ENCODE assay signal across 11 mouse cellular contexts in the genomic region with DNA sequence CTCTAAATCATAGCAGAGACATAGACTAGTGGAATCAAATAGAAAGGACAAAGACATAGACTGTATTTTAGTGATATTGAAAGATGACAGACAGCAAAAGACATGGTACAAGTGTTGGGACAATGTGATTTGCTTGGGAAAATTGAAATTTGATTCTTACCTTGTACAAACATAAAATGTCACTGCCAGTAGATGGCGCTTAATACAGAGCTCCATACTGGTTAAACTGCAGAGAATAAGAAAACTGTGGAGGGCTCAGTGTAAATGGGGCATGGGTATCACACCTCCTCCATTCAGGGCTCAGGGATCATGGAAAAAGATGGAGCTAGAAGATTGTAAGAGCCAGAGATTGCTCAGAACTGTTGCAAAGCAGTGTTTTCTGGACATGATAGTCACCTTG. TPM values are rescaled to one million over a fixed set of nuclear protein-coding genes. Genes with fewer than 3 reads are reported as not detected.
DNase-seq lines count a peak whose midpoint lies in the region; ATAC-seq and TF ChIP-seq lines count a peak whose summit lies in the region.
"Had no signal": no experiment of that assay in that cellular context is flagged by ENCODE, and none has a peak within 500 bp of the region (broad histone marks: within the 10 kb centered on the region; RNA-seq: fewer than 3 reads in every experiment).

No protein-coding gene starts in this region.

- H3K4me1 ChIP-seq in liver, adult 2 months (ENCODE audit: control insufficient read depth, insufficient read depth, low read length) = no peaks in the 10 kb centered on the region
- H3K4me1 ChIP-seq in liver, embryonic 11.5 days (replicated peaks; ENCODE audit: control insufficient read depth, insufficient read depth, low read length) = no peaks in the 10 kb centered on the region
- no peaks in the 10 kb centered on the region for H3K4me1 ChIP-seq in hindbrain, embryonic 16.5 days (ENCODE audit: control insufficient read depth, insufficient read depth, low read depth, low read length)
- H3K4me1 ChIP-seq: liver, embryonic 15.5 days; stomach, embryonic 15.5 days had no signal

- no peak overlapping the region for H3K27ac ChIP-seq in liver, adult 2 months (replicated peaks; ENCODE audit: insufficient read depth, low read depth, low read length)
- no peak overlapping the region for H3K27ac ChIP-seq in liver, embryonic 11.5 days (ENCODE audit: low read depth, low read length)
- no peak overlapping the region for H3K27ac ChIP-seq in hindbrain, embryonic 16.5 days (ENCODE audit: low read depth, low read length)
- H3K27ac ChIP-seq: liver, embryonic 15.5 days; stomach, embryonic 15.5 days had no signal

- no peaks in the 10 kb centered on the region for H3K27me3 ChIP-seq in liver, adult 2 months (ENCODE audit: control insufficient read depth, insufficient read depth, low read length)
- no peaks in the 10 kb centered on the region for H3K27me3 ChIP-seq in liver, embryonic 11.5 days (replicated peaks; ENCODE audit: control insufficient read depth, insufficient read depth, low read length)
- H3K27me3 ChIP-seq in hindbrain, embryonic 16.5 days (replicated peaks; ENCODE audit: control insufficient read depth, insufficient read depth, low read length) = no peaks in the 10 kb centered on the region
- H3K27me3 ChIP-seq: liver, embryonic 15.5 days; stomach, embryonic 15.5 days had no signal

- H3K4me2 ChIP-seq in liver, embryonic 11.5 days = no peak overlapping the region
- no peak overlapping the region for H3K4me2 ChIP-seq in hindbrain, embryonic 16.5 days (ENCODE audit: low read length)
- H3K4me2 ChIP-seq: heart, embryonic 11.5 days; liver, embryonic 15.5 days; stomach, embryonic 15.5 days had no signal

- no peak overlapping the region for H3K9ac ChIP-seq in liver, adult 2 months (ENCODE audit: low read depth, low read length)
- no peak overlapping the region for H3K9ac ChIP-seq in liver, embryonic 11.5 days (ENCODE audit: low read depth, low read length)
- H3K9ac ChIP-seq in hindbrain, embryonic 16.5 days (ENCODE audit: low read depth, low read length) = no peak overlapping the region
- H3K9ac ChIP-seq: liver, embryonic 15.5 days; stomach, embryonic 15.5 days had no signal

- DNase-seq in frontal cortex, postnatal 14 days (ENCODE audit: low spot score in 2 of 2) = no peak
- peak; percentile 39 for DNase-seq in liver, adult 2 months (ENCODE audit: extremely low read depth, low read depth, low spot score)
- no peak for DNase-seq in liver, embryonic 11.5 days (ENCODE audit: low spot score)
- peak; percentile 22 for DNase-seq in adipocyte (ENCODE audit: low spot score)
- DNase-seq in adrenal gland, adult 8-10 months = no peak

- no peaks in the 10 kb centered on the region for H3K9me3 ChIP-seq in liver, embryonic 11.5 days (ENCODE audit: control insufficient read depth, low read length)
- no peaks in the 10 kb centered on the region for H3K9me3 ChIP-seq in hindbrain, embryonic 16.5 days (ENCODE audit: control insufficient read depth, low read length)
- H3K9me3 ChIP-seq: liver, embryonic 15.5 days; stomach, embryonic 15.5 days had no signal

- peak; percentile 73; the same call in 1 of the 2 replicates for ATAC-seq in frontal cortex, adult (ENCODE audit: low TSS enrichment)
- ATAC-seq in liver, embryonic 11.5 days (replicated peaks; ENCODE audit: low FRiP score) = no peak
- peak; percentile 37 for ATAC-seq in megakaryocyte, adult 5-6 weeks (ENCODE audit: poor library complexity, severe bottlenecking)
- ATAC-seq in hindbrain, embryonic 16.5 days = no peak

- no peaks in the 10 kb centered on the region for H3K79me2 ChIP-seq in liver, adult 2 months (ENCODE audit: control insufficient read depth, insufficient read depth, low read length)

- whole genome bisulfite sequencing in liver, adult 2 months = 10% methylated on average over 1 of the region's 1 CpGs
- 5% methylated on average over 1 of the region's 1 CpGs for WGBS in liver, embryonic 11.5 days
- 6% methylated on average over 1 of the region's 1 CpGs for WGBS in hindbrain, embryonic 16.5 days

- H3K4me3 ChIP-seq in liver, adult 2 months (ENCODE audit: insufficient read depth, low read depth, low read length) = no peak overlapping the region
- no peak overlapping the region for H3K4me3 ChIP-seq in liver, embryonic 11.5 days (ENCODE audit: low read depth, low read length)
- no peak overlapping the region for H3K4me3 ChIP-seq in hindbrain, embryonic 16.5 days (ENCODE audit: low read length)
- H3K4me3 ChIP-seq: liver, embryonic 15.5 days; stomach, embryonic 15.5 days had no signal

- TF ChIP-seq POLR2A in liver, adult 2 months (IDR thresholded peaks at IDR 0.05; ENCODE audit: extremely low read depth, insufficient read depth, low read length) = no peak

- peak; percentile 20; the same call in 1 of the 2 replicates for TF ChIP-seq CTCF in liver, adult 2 months (IDR thresholded peaks at IDR 0.05; ENCODE audit: low read depth, low read length)

- no peaks in the 10 kb centered on the region for H3K36me3 ChIP-seq in liver, adult 2 months (ENCODE audit: control insufficient read depth, insufficient read depth, low read length)
- H3K36me3 ChIP-seq in liver, embryonic 11.5 days (ENCODE audit: control insufficient read depth, insufficient read depth, low read length) = no peaks in the 10 kb centered on the region
- H3K36me3 ChIP-seq in hindbrain, embryonic 16.5 days (ENCODE audit: control insufficient read depth, insufficient read depth, low read length) = no peaks in the 10 kb centered on the region
- H3K36me3 ChIP-seq: liver, embryonic 15.5 days; stomach, embryonic 15.5 days had no signal

RNA-seq across cellular contexts. Expression of gene Sgip1, which starts 21.6 kb away (rescaled TPM):
- total RNA-seq in liver, adult 2 months (2014; rRNA removed) = 0.27 and 0.46 TPM in 2 replicates
- 0.07 and 0.19 TPM in 2 replicates for polyA plus RNA-seq in liver, adult 2 months (2012; rRNA removed)
- polyA plus RNA-seq in liver, embryonic 11.5 days (2014; fragmentation: Nextera tagmentation; extraction: Ambion mirVana) = 1.9 and 2.3 TPM in 2 replicates
- total RNA-seq in megakaryocyte, adult 5-6 weeks (2015) = 0.85 and 2.0 TPM in 2 replicates
- total RNA-seq in megakaryocyte, adult 5-6 weeks (2017) = 1.3 and 2.3 TPM in 2 replicates
- 66.1 and 68.0 TPM in 2 replicates for polyA plus RNA-seq in hindbrain, embryonic 16.5 days (2015; fragmentation: Nextera tagmentation; extraction: Ambion mirVana)
- 10 to 100 TPM in 2 of 4 experiments, 1 to 10 TPM in 2; 6.6 to 15.5 (median 10.4) TPM for total RNA-seq in adrenal gland, adult 8-10 months (2022)

Comparison
In these comparisons a context has a peak if more than half of its experiments do, and no peak if none do; other contexts are left out.
1. DNase-seq: peak in liver, adult 2 months (single experiment) and adipocyte (single experiment); none in frontal cortex, postnatal 14 days (0 of 2), liver, embryonic 11.5 days (single experiment) and adrenal gland, adult 8-10 months (single experiment).
2. ATAC-seq: peak in frontal cortex, adult (single experiment) and megakaryocyte, adult 5-6 weeks (single experiment); none in liver, embryonic 11.5 days (single experiment) and hindbrain, embryonic 16.5 days (single experiment).